Mouse (Mus musculus) layer of hippocampus, adult 11-12 months (tissue): ENCODE data around the gene Erbin.

ENCODE experiments used
- DNase-seq: peaks from one replicate; pipeline ENCODE4 v3.0.0; 2022; ENCODE audit warnings: low spot score

Gene Erbin

GRCm38 (mm10) chr13:103920261-103920932 is at the start of gene Erbin:
TSS of gene Erbin (minus strand) at chr13:103920514.
- DNase-seq: peak; percentile 74

- DNase-seq: no peak
Observed at GRCm38 (mm10) chr13:103969912-103970311, 49.6 kb upstream of the Erbin start.

GRCm38 (mm10) chr13:103967987-103968386 is 47.7 kb upstream of the Erbin start:
- DNase-seq: no peak

- no peak for DNase-seq
Observed at GRCm38 (mm10) chr13:103966696-103967215, 46.4 kb upstream of the Erbin start.

- no peak for DNase-seq
Observed at GRCm38 (mm10) chr13:103965187-103965586, 44.9 kb upstream of the Erbin start.

- no peak for DNase-seq
Observed at GRCm38 (mm10) chr13:103963094-103963493, 42.8 kb upstream of the Erbin start.

GRCm38 (mm10) chr13:103959841-103960240 is 39.5 kb upstream of the Erbin start:
- no peak for DNase-seq

GRCm38 (mm10) chr13:103958607-103959123 is 38.4 kb upstream of the Erbin start:
- DNase-seq: no peak

- DNase-seq: no peak
Observed at GRCm38 (mm10) chr13:103957175-103957940, 37.0 kb upstream of the Erbin start.

- DNase-seq: no peak
Observed at GRCm38 (mm10) chr13:103955652-103956051, 35.3 kb upstream of the Erbin start.

- no peak for DNase-seq
Observed at GRCm38 (mm10) chr13:103951393-103951792, 31.1 kb upstream of the Erbin start.

- DNase-seq: no peak
Observed at GRCm38 (mm10) chr13:103940796-103941195, 20.5 kb upstream of the Erbin start.

GRCm38 (mm10) chr13:103924586-103924985 is 4.3 kb upstream of the Erbin start:
- peak; percentile 22 for DNase-seq

GRCm38 (mm10) chr13:103923402-103924065 is 3.2 kb upstream of the Erbin start:
- DNase-seq: no peak

GRCm38 (mm10) chr13:103921831-103922380 is 1.6 kb upstream of the Erbin start:
- DNase-seq: no peak

GRCm38 (mm10) chr13:103920933-103921830 is 868 bp upstream of the Erbin start:
- DNase-seq: peak; percentile 82

- no peak for DNase-seq
Observed at GRCm38 (mm10) chr13:103919956-103920260, 406 bp downstream of the Erbin start.

- DNase-seq: peak; percentile 15
Observed at GRCm38 (mm10) chr13:103919234-103919955, 919 bp downstream of the Erbin start.

- no peak for DNase-seq
Observed at GRCm38 (mm10) chr13:103918432-103918831, 1.9 kb downstream of the Erbin start.

GRCm38 (mm10) chr13:103914114-103914736 is 6.1 kb downstream of the Erbin start:
- DNase-seq: no peak
